ENCODE assay signal across 7 mouse cellular contexts in genomic region chr15:81812287-81812686, GRCm38 (mm10). TPM values are rescaled to one million over a fixed set of nuclear protein-coding genes. Genes with fewer than 3 reads are reported as not detected.
A peak's percentile ranks its signal among the peaks of the same experiment; 100 is the strongest.
DNase-seq lines count a peak whose midpoint lies in the region; ATAC-seq and TF ChIP-seq lines count a peak whose summit lies in the region.

No protein-coding gene starts in this region.

- ATAC-seq in lung, embryonic 14.5 days (ENCODE audit: insufficient read depth): no peak
- no peak for ATAC-seq in embryonic facial prominence, embryonic 15.5 days (ENCODE audit: insufficient number of reproducible peaks, low FRiP score, low TSS enrichment, low read depth)
- no peak for ATAC-seq in stomach, embryonic 14.5 days (ENCODE audit: insufficient number of reproducible peaks, insufficient read depth, low FRiP score, low read depth)

- no peak for DNase-seq in lung, embryonic 14.5 days
- no peak for DNase-seq in lung, postnatal 36 days
- DNase-seq in limb, embryonic 10.5 days (ENCODE audit: low spot score): no peak
- DNase-seq in embryo, embryonic 10 days (ENCODE audit: low spot score): no peak
- DNase-seq in urinary bladder, adult 2 months (ENCODE audit: low spot score): no peak

- H3K9me3 ChIP-seq in lung, embryonic 14.5 days (ENCODE audit: low read depth, low read length): no peaks in the 10 kb centered on the region
- no peaks in the 10 kb centered on the region for H3K9me3 ChIP-seq in embryonic facial prominence, embryonic 15.5 days (replicated peaks)
- H3K9me3 ChIP-seq in limb, embryonic 10.5 days (replicated peaks): no peaks in the 10 kb centered on the region
- H3K9me3 ChIP-seq in stomach, embryonic 14.5 days (ENCODE audit: control insufficient read depth, low read depth, low read length): no peaks in the 10 kb centered on the region

- H3K4me3 ChIP-seq in lung, embryonic 14.5 days (ENCODE audit: low read depth, low read length): peak overlapping the region; percentile 69
- H3K4me3 ChIP-seq in embryonic facial prominence, embryonic 15.5 days (replicated peaks): peak overlapping the region; percentile 82
- peak overlapping the region; percentile 87 for H3K4me3 ChIP-seq in limb, embryonic 10.5 days
- H3K4me3 ChIP-seq in stomach, embryonic 14.5 days (ENCODE audit: low read depth, low read length): peak overlapping the region; percentile 69

- 37% methylated on average over 3 of the region's 3 CpGs for WGBS in lung, embryonic 14.5 days
- 43% methylated on average over 3 of the region's 3 CpGs for WGBS in embryonic facial prominence, embryonic 15.5 days
- 48% methylated on average over 3 of the region's 3 CpGs for WGBS in limb, embryonic 10.5 days
- 50% methylated on average over 3 of the region's 3 CpGs for WGBS in stomach, embryonic 14.5 days

- H3K4me2 ChIP-seq in lung, embryonic 14.5 days: peak overlapping the region; percentile 87
- peak overlapping the region; percentile 79 for H3K4me2 ChIP-seq in embryonic facial prominence, embryonic 15.5 days (replicated peaks)
- H3K4me2 ChIP-seq in stomach, embryonic 14.5 days (replicated peaks; ENCODE audit: low read depth, low read length): peak overlapping the region; percentile 77

- H3K4me1 ChIP-seq in lung, embryonic 14.5 days (ENCODE audit: insufficient read depth): peaks cover 9% of the 10 kb centered on the region
- peaks cover 43% of the 10 kb centered on the region for H3K4me1 ChIP-seq in embryonic facial prominence, embryonic 15.5 days
- H3K4me1 ChIP-seq in limb, embryonic 10.5 days: peaks cover 37% of the 10 kb centered on the region
- H3K4me1 ChIP-seq in stomach, embryonic 14.5 days (ENCODE audit: control insufficient read depth, insufficient read depth, low read length): peaks cover 15% of the 10 kb centered on the region; the same call in 1 of the 2 replicates

- no peaks in the 10 kb centered on the region for H3K27me3 ChIP-seq in lung, embryonic 14.5 days (ENCODE audit: insufficient read depth, low read length)
- H3K27me3 ChIP-seq in embryonic facial prominence, embryonic 15.5 days: no peaks in the 10 kb centered on the region
- H3K27me3 ChIP-seq in limb, embryonic 10.5 days (ENCODE audit: low read depth, poor library complexity, severe bottlenecking): 0 out of 2 replicates have a peak, but pooled peaks cover 3% of the 10 kb centered on the region
- H3K27me3 ChIP-seq in stomach, embryonic 14.5 days (ENCODE audit: control insufficient read depth, insufficient read depth, low read length): no peaks in the 10 kb centered on the region

- peak overlapping the region; percentile 66 for H3K9ac ChIP-seq in lung, embryonic 14.5 days
- H3K9ac ChIP-seq in embryonic facial prominence, embryonic 15.5 days: peak overlapping the region; percentile 73
- H3K9ac ChIP-seq in stomach, embryonic 14.5 days (replicated peaks; ENCODE audit: low read depth, low read length): peak overlapping the region; percentile 72; the same call in 1 of the 2 replicates

- no peak for TF ChIP-seq CTCF in lung, embryonic 14.5 days (IDR thresholded peaks at IDR 0.05; ENCODE audit: low read depth)

- no peak overlapping the region for H3K27ac ChIP-seq in lung, embryonic 14.5 days (ENCODE audit: low read depth)
- 0 out of 2 replicates have a peak overlapping the region, but pooled peaks have one; percentile 44 for H3K27ac ChIP-seq in embryonic facial prominence, embryonic 15.5 days (replicated peaks)
- peak overlapping the region; percentile 91 for H3K27ac ChIP-seq in limb, embryonic 10.5 days
- no peak overlapping the region for H3K27ac ChIP-seq in stomach, embryonic 14.5 days (ENCODE audit: low read length)

- H3K36me3 ChIP-seq in lung, embryonic 14.5 days (ENCODE audit: insufficient read depth): peaks cover 26% of the 10 kb centered on the region
- peaks cover 24% of the 10 kb centered on the region for H3K36me3 ChIP-seq in embryonic facial prominence, embryonic 15.5 days
- H3K36me3 ChIP-seq in limb, embryonic 10.5 days: peaks cover 26% of the 10 kb centered on the region
- H3K36me3 ChIP-seq in stomach, embryonic 14.5 days (ENCODE audit: control insufficient read depth, insufficient read depth, low read length): peaks cover 23% of the 10 kb centered on the region

RNA-seq across cellular contexts. Expression of gene Tef, which starts 10.1 kb away (rescaled TPM):
- polyA plus RNA-seq in lung, embryonic 14.5 days (2014; fragmentation: Nextera tagmentation; extraction: Ambion mirVana): 23.5 and 23.8 TPM in 2 replicates
- 31.1 and 32.3 TPM in 2 replicates for polyA plus RNA-seq in embryonic facial prominence, embryonic 15.5 days (2015; fragmentation: Nextera tagmentation; extraction: Ambion mirVana)
- polyA plus RNA-seq in limb, embryonic 10.5 days (2016; fragmentation: Nextera tagmentation; extraction: Ambion mirVana): 13.4 and 16.5 TPM in 2 replicates
- 23.7 and 25.6 TPM in 2 replicates for polyA plus RNA-seq in stomach, embryonic 14.5 days (2014; fragmentation: Nextera tagmentation; extraction: Ambion mirVana)
- 193 and 226 TPM in 2 replicates for polyA plus RNA-seq in urinary bladder, adult 2 months (2012; rRNA removed)

RNA-seq across cellular contexts. Expression of gene Tob2, which starts 46.3 kb away (rescaled TPM):
- polyA plus RNA-seq in lung, embryonic 14.5 days (2014; fragmentation: Nextera tagmentation; extraction: Ambion mirVana): 23.3 and 24.2 TPM in 2 replicates
- polyA plus RNA-seq in embryonic facial prominence, embryonic 15.5 days (2015; fragmentation: Nextera tagmentation; extraction: Ambion mirVana): 31.4 and 33.8 TPM in 2 replicates
- 18.3 and 19.8 TPM in 2 replicates for polyA plus RNA-seq in limb, embryonic 10.5 days (2016; fragmentation: Nextera tagmentation; extraction: Ambion mirVana)
- polyA plus RNA-seq in stomach, embryonic 14.5 days (2014; fragmentation: Nextera tagmentation; extraction: Ambion mirVana): 24.5 and 25.1 TPM in 2 replicates
- 18.0 and 24.4 TPM in 2 replicates for polyA plus RNA-seq in urinary bladder, adult 2 months (2012; rRNA removed)

RNA-seq across cellular contexts. Expression of gene Phf5a, which starts 59.4 kb away (rescaled TPM):
- 211 and 220 TPM in 2 replicates for polyA plus RNA-seq in lung, embryonic 14.5 days (2014; fragmentation: Nextera tagmentation; extraction: Ambion mirVana)
- polyA plus RNA-seq in embryonic facial prominence, embryonic 15.5 days (2015; fragmentation: Nextera tagmentation; extraction: Ambion mirVana): 133 and 145 TPM in 2 replicates
- 256 and 300 TPM in 2 replicates for polyA plus RNA-seq in limb, embryonic 10.5 days (2016; fragmentation: Nextera tagmentation; extraction: Ambion mirVana)
- polyA plus RNA-seq in stomach, embryonic 14.5 days (2014; fragmentation: Nextera tagmentation; extraction: Ambion mirVana): 153 and 157 TPM in 2 replicates
- polyA plus RNA-seq in urinary bladder, adult 2 months (2012; rRNA removed): 44.3 and 49.6 TPM in 2 replicates

RNA-seq across cellular contexts. Expression of gene Aco2, which starts 59.8 kb away (rescaled TPM):
- 149 and 152 TPM in 2 replicates for polyA plus RNA-seq in lung, embryonic 14.5 days (2014; fragmentation: Nextera tagmentation; extraction: Ambion mirVana)
- 156 and 164 TPM in 2 replicates for polyA plus RNA-seq in embryonic facial prominence, embryonic 15.5 days (2015; fragmentation: Nextera tagmentation; extraction: Ambion mirVana)
- 170 and 172 TPM in 2 replicates for polyA plus RNA-seq in limb, embryonic 10.5 days (2016; fragmentation: Nextera tagmentation; extraction: Ambion mirVana)
- 136 and 144 TPM in 2 replicates for polyA plus RNA-seq in stomach, embryonic 14.5 days (2014; fragmentation: Nextera tagmentation; extraction: Ambion mirVana)
- 185 and 189 TPM in 2 replicates for polyA plus RNA-seq in urinary bladder, adult 2 months (2012; rRNA removed)

Comparison
In these comparisons a context has a peak if more than half of its experiments do, and no peak if none do; other contexts are left out.
1. H3K27ac ChIP-seq: peak in embryonic facial prominence, embryonic 15.5 days (single experiment) and limb, embryonic 10.5 days (single experiment); none in lung, embryonic 14.5 days (single experiment) and stomach, embryonic 14.5 days (single experiment).
2. Peak in every context shown above with its lines, with median percentiles within 50 percentile points of each other: H3K4me2 ChIP-seq, H3K4me3 ChIP-seq and H3K9ac ChIP-seq.